Mouse (Mus musculus): Measurements from ENCODE around the gene Tmem159. TPM values are rescaled to one million over a fixed set of nuclear protein-coding genes. Genes with fewer than 3 reads are reported as not detected.

Gene Tmem159
- polyA plus RNA-seq, 2 experiments: 0.78 to 1.7 TPM

GRCm38 (mm10) chr7:120163581-120164251, 61.6 kb downstream of the Tmem159 start:
- no peak overlapping the region for H3K4me2 ChIP-seq (ENCODE audit: low read depth)
- DNase-seq (ENCODE audit: low read depth in 3 of 3, low spot score in 3 of 3) (no peak), ATAC-seq (ENCODE audit: insufficient read depth) (no peak)
- H3K27me3 ChIP-seq (ENCODE audit: control insufficient read depth, insufficient read depth, low read length): no peaks in the 10 kb centered on the region
- no peak overlapping the region for H3K4me3 ChIP-seq (ENCODE audit: insufficient read depth in 1 of 2, low read depth in 2 of 2, low read length in 2 of 2)
- no peaks in the 10 kb centered on the region for H3K9me3 ChIP-seq (ENCODE audit: control insufficient read depth, low read length)
- H3K36me3 ChIP-seq (replicated peaks; ENCODE audit: control insufficient read depth, insufficient read depth, low read depth): no peaks in the 10 kb centered on the region
- no peaks in the 10 kb centered on the region for H3K4me1 ChIP-seq (replicated peaks; ENCODE audit: control insufficient read depth in 2 of 2, insufficient read depth in 2 of 2, low read length in 1 of 2)
- no peak overlapping the region for H3K27ac ChIP-seq
- WGBS (ENCODE audit: insufficient replicate concordance): 73% methylated on average over 11 of the region's 11 CpGs
- no peak overlapping the region for H3K9ac ChIP-seq (replicated peaks)
- TF ChIP-seq CTCF (IDR thresholded peaks at IDR 0.05; ENCODE audit: low read depth) (no peak), EP300 (IDR thresholded peaks at IDR 0.05; ENCODE audit: low read depth) (no peak)

Other genes starting within 250 kb of the Tmem159 start
- gene Lyrm1, start 206.5 kb upstream of the Tmem159 start, polyA plus RNA-seq (2012; rRNA removed): 1.00 and 1.4 TPM in 2 replicates
- gene Lyrm1, start 206.5 kb upstream of the Tmem159 start, polyA plus RNA-seq (2014; fragmentation: Nextera tagmentation; extraction: Ambion mirVana): 2.0 and 3.2 TPM in 2 replicates
- 0.63 and 0.87 TPM in 2 replicates for gene Dcun1d3, start 206.1 kb upstream of the Tmem159 start, polyA plus RNA-seq (2012; rRNA removed)
- 1.2 and 1.9 TPM in 2 replicates for gene Dcun1d3, start 206.1 kb upstream of the Tmem159 start, polyA plus RNA-seq (2014; fragmentation: Nextera tagmentation; extraction: Ambion mirVana)
- not detected in 2 replicates for gene Dnah3, start 7.1 kb upstream of the Tmem159 start, polyA plus RNA-seq (2012; rRNA removed)
- gene Dnah3, start 7.1 kb upstream of the Tmem159 start, polyA plus RNA-seq (2014; fragmentation: Nextera tagmentation; extraction: Ambion mirVana): not detected in 2 replicates
- gene Zp2, start 42.9 kb downstream of the Tmem159 start, polyA plus RNA-seq (2012; rRNA removed): not detected in 2 replicates
- gene Zp2, start 42.9 kb downstream of the Tmem159 start, polyA plus RNA-seq (2014; fragmentation: Nextera tagmentation; extraction: Ambion mirVana): not detected in 2 replicates
- gene Anks4b, start 71.5 kb downstream of the Tmem159 start, polyA plus RNA-seq (2012; rRNA removed): 2.4 and 3.2 TPM in 2 replicates
- 0.95 and 1.3 TPM in 2 replicates for gene Anks4b, start 71.5 kb downstream of the Tmem159 start, polyA plus RNA-seq (2014; fragmentation: Nextera tagmentation; extraction: Ambion mirVana)
- 0.06 and 0.08 TPM in 2 replicates for gene Crym, start 99.8 kb downstream of the Tmem159 start, polyA plus RNA-seq (2012; rRNA removed)
- not detected in 2 replicates for gene Crym, start 99.8 kb downstream of the Tmem159 start, polyA plus RNA-seq (2014; fragmentation: Nextera tagmentation; extraction: Ambion mirVana)
- gene Abca14, start 101.6 kb downstream of the Tmem159 start, polyA plus RNA-seq (2012; rRNA removed): 0.03 and 0.04 TPM in 2 replicates
- not detected in 2 replicates for gene Abca14, start 101.6 kb downstream of the Tmem159 start, polyA plus RNA-seq (2014; fragmentation: Nextera tagmentation; extraction: Ambion mirVana)
- gene Abca15, start 226.3 kb downstream of the Tmem159 start, polyA plus RNA-seq (2012; rRNA removed): not detected in 2 replicates
- not detected in 2 replicates for gene Abca15, start 226.3 kb downstream of the Tmem159 start, polyA plus RNA-seq (2014; fragmentation: Nextera tagmentation; extraction: Ambion mirVana)

Data from liver, embryonic 14.5 days (tissue).